Mouse (Mus musculus): ENCODE data around the gene Pxk.

The Pxk gene

DNA sequence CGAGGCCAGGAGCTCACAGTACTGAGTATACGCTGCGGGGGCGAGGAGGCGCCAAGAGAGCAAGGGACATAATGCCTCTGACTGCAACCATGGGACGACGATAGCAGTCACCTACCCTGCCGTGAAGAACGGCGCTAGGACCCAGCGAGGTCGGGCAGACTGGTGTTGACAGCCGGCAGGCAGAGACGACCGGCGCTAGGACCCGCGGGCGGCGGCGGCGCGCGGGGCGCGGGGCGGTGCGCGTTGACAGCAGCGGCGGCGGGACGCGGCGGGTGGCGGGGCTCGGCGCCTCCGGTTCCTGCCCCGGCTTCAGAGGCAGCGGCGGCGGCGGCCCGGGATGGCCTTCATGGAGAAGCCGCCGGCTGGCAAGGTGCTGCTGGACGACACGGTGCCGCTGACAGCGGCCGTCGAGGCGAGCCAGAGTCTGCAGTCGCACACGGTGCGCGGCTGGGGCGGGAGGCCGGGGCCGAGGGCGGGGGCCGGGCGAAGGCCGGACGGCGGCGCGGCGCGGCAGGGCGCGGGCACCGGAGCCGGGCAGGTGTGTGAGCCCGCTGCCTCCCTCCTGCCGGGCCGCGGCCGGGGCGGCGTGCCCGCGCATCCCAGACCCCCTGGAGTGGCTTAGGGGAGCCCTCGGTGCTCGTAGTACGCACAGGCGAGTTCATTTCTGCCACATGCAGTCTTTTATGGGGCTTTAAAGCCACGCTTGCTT lies at the start of gene Pxk:
Gene Pxk (plus strand): TSS at position 234 of the 709 bp plus-strand sequence.
- in situ Hi-C loops (cut with MseI, MboI), result loop anchor here in 1 of 2 experiments (10.0 kb wide), 1 partner anchor 57 kb away; no protein-coding TSS in a partner anchor

DNA sequence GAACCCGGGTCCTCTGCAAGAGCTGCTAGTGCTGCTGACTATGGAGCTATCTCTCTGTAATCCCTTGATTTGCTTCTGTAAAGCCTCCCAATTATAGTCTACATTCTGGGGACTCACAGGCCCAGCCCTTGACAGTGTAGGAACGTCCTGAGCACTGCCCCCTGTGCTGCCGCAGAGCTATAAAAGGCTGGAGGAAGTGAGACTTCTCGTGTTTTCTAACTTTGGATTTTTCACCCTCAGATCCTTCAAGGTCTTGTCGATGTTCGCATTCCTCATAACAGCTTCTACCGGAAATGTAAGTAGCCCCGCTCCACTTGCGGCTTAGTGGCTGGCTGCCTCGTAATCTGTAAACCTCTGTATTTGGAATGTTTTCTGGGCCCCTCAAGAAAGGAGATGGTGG lies 48.7 kb upstream of the Pxk start:
- in situ Hi-C loops (cut with MseI, MboI), result no loop called here

DNA sequence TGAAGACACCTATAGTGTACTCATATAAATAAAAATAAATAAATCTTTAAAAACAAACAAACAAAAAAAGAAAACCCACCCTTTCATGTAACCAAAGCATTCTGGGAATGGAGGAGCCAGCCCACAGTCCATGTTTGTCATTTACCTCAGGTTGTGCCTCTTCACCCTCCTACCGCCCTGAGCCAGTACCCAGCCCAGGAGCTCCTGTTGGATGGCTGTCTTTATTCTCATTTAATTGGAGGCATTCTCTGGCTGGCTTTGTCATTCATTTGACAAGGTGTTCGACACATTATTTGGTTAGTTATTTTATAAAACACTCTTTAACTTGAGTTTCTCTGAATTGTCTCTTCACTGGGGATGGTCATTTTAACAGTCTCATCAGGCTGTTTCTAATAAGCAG lies 46.1 kb upstream of the Pxk start:
- in situ Hi-C loops (cut with MseI, MboI), result no loop called here

DNA sequence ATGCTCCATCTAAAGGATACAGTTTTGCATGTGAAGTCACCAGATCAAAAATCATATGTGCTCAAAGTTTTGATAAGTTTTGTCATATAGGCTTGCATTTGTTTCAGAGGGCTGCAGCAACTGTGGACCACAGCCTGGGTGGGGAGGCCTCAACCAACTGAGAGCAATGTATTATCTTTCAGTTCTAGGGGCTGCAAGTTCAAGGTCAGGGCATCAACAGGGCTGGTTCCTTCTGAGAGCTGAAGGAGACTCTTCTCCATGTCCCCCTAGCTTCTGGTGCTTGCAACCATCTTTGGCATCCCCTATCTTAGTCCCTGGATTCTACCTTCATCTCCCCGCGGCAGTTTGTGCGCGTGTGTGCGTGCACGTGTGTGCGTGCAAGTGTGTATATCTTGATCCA lies 45.4 kb upstream of the Pxk start:
- in situ Hi-C loops (cut with MseI, MboI), result no loop called here

DNA sequence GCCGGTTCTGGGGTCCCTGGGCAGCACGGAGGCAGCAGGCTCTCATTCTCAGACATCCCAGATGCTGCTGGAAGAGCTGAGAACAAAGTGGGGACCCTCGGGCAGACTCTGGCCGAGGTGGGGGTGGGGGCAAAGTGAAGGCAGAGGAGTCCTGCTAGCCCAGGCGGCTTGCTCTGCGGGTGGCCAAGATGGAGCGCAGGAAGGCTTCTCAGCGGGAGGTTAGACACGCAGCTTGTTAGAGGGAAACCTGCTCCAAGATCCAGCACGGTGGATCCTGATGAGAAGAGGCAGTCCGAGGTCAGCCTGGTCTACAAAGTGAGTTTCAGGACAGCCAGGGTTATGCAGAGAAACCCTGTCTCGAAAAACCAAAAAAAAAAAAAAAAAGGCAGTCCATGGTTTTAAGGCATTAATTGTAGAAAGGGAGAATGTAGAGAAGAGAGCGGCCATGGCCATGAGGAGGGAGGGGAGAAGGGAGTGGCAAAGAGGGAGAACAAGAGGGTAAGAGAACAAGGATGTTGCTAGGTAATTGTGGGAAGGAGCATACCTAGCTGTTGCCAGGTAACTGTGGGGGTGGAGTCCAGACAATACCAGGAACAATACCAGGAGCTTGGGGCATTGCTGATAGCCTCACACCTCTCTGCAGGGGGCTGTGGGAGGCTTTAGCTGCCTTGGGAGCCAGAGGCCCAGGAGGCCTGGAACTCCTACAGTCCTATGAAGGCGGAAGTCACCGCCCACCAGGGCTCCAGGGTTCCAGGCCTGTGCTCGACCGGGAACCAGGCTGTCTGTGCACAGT lies 43.5 kb upstream of the Pxk start:
- in situ Hi-C loops (cut with MseI, MboI), result no loop called here

DNA sequence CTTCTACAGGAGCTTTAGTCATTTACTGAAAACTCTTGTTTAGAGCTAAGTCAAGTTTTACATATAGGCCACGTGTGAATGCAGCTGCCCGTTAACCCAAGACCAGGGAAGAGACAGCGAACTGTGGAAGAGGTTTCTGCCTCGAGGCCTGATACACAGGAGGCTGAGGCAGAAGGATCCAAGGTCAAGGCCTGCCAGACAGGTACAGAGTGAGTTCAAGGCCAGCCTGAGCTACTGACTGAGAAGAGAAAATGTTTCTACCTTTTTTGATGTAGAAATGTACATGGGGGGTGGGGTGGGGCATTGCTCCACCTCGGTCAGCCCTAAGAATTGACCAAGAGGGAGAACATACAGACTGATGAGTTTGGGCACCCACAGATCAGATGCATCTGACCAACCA lies 41.9 kb upstream of the Pxk start:
- in situ Hi-C loops (cut with MseI, MboI), result no loop called here

DNA sequence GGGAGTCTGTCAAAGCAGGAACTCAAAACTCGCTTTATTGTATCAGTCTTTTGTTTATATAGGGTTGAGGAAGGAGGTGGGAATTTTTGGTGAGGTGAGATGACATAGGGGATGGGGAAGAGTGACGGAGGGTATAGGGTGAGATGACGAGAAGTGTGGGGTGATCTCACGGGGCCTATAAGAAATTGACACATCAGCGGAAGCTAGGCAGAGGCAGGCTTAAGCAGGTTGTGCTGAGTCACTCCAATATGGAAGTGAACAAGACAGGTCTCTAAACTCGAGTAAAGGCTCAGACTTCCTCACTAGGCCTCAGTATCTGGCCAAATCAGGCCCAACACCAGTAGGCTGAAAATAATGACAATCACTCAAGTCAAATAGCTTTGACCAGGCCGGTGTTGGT lies 38.1 kb upstream of the Pxk start:
- in situ Hi-C loops (cut with MseI, MboI), result no loop called here

DNA sequence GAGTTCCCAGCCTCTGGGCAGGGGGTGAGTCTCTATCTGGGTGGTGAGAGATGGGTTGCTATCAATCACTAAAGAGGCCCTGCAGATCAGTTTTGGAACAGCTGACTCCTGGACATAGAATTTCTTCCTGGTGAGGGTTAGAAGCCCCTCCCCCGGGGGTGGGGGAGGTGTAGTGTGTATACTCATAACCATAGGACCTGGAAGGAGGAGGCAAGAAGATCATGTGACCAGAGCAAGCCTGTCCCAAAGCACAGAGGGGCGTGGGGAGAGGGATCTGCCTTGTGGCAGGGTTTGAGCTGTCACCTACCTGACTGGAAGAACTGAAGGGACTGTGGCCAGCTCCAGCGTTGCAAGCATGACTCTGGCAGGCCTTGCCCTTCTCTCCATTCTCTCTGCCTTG lies 35.9 kb upstream of the Pxk start:
- in situ Hi-C loops (cut with MseI, MboI), result no loop called here

DNA sequence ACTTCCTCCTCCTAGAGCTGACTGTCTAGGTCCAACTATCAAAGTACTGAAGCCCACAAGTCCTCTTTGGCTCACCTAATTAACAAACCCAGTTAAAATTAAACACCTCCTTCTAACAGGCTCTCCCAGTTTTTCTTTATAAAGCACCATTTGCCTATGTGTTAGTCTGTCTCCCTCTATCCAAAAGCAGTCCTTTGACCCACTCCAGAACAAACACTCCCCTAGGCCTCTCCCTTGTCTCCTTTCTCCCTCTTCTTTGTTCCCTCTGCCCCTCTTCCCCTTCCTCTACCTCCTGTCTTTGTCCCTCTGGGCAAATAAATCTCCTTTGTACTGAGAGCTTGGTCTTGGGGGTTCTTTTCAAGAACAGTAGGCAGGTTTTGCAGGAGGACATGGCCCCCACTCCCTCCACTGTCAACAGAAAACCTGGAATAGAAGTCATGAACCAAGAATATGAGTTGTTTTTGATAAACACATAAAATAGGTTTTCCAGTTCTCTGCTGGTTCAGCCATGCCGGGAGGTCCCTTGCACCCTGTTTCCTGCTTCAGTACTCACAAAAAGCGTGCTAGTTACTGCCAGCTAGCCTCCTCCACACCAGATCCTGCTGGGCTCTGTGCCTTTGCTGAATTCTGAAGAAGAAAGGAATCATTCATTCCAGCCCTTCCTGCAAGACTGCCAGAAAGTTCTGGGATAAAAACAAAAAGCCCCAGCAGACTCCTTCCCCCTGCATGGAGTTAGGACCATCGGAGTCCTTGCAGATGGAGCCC lies 35.3 kb upstream of the Pxk start:
- in situ Hi-C loops (cut with MseI, MboI), result no loop called here

DNA sequence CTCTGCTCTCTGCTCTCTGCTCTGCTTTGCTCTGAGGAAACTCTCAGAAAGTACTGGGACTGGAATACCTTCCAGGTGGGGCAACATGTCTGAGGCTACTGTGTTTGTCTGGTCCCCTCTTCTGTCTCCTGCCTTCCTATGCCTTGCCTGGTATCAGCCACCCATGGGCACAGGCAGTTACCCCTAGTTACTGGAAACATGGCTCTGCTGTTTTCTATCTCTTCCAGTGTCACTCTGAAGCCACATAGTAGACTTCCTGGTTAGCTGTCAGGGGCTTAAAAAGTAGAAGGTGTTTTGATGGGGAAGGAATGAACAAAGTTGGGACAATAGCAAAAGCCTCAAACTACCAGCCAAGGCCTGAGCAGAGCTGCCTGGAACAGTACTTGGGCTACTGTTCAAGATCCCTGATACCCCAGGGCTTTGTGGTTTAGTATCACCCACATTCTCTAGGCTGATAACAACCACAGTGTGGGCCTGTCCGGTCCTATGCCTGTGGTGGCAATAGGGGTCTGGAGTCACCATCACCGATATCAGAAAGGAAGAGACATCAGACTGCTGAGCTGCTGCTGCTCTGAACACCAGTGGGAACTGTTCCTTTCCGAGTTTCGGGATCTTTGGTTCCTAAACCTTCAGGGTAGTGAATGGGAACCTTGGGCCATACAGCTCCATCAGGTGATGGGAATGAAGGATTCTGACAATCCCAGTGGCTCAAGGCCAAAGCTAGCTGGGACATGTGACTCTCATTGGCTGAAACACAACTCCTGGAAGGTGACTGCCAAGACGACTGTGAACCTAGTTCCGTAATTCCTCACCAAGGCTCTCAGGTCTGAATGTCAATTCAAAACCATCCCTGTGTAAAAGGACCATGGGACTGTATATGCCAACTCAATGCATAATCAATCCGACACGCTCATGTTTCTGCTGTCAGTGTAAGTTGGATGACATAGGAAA lies 33.9 kb upstream of the Pxk start:
- in situ Hi-C loops (cut with MseI, MboI), result no loop called here

DNA sequence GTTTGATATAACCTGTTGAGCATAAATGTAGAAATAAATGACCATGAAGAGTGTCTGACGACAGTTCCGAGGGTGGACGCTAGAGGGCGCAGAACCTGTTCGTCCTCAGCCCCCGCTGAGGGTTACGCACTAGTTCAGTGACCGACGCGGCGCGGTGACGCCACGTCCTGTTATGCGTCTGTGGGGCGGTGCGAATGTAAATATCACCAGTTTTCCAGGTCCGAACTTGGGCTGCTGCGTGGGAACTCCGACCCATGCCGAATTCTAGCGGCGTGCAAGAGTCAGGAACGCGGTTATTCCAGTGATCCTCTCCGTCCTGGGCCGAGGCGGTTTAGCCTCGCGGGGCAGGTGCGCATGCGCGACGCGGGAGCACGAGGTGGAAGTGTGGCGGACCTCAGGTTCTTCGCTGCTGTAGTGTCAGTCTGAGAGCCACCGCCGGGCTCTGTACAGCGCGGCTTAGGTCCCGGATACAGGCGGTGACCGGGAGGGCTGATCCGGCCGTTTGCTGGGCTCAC lies 17.8 kb upstream of the Pxk start, which contains the start of gene Rpp14:
Gene Rpp14 (plus strand): TSS at position 203 of the 515 bp plus-strand sequence.
- in situ Hi-C loops (cut with MseI, MboI), result no loop called here

DNA sequence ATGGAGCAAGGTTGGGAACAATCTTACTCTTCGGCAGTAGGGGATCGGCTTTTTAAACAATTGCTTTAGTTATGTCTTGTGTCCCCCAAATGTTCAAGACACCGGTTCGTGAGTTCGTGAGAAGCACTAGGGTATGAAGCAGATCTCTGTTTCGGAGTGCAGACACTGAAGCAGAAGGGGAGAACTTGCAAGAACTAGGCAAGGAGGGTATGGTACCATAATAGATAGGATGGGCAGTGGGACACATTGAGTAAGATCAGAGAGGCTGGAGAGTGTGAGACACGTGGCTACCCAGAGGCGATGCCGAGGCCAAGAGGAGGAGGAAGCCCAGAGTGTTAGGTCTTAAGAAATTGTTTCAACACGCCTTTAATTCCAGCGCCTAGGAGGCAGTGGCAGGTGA lies 17.3 kb upstream of the Pxk start:
- in situ Hi-C loops (cut with MseI, MboI), result no loop called here

DNA sequence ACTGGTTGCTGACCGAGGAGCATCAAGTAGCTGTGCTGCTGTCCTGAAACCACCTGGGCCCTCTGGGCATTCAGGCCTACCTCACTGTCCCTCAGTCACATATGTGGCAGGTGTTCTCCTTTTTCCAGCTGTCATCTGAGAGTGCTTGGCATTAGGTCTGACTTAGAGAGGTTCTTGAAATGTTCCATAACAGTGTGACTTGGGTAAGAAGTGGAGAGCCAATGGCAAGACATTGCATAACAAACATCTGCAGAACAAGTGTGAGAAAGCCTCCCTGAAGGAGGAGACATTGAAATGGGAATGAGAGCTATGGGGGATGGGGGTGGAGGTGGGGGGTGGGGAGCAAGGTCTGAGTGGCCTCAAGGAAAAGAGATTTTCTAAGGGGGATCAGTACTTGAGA lies 15.1 kb upstream of the Pxk start:
- in situ Hi-C loops (cut with MseI, MboI), result no loop called here

DNA sequence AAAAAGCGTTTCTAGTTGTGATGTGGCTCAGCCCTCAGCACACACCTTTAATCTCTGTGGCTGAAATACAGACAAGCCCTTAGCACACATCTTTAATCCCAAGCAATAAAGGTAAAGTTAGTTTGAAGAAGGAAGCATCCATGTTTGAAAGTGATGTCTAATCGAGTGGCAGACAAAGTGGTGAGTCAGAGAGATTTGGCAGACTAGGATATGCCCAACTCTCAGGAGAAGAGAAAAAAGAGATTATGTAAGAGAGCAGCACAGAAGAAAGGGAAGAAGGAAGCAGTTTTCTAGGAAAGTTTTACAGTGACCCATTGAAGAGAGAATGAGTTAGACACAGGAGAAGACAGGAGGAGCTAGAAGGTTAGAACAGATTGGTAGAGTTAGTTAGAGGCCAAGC lies 9.0 kb upstream of the Pxk start:
- in situ Hi-C loops (cut with MseI, MboI), result no loop called here

DNA sequence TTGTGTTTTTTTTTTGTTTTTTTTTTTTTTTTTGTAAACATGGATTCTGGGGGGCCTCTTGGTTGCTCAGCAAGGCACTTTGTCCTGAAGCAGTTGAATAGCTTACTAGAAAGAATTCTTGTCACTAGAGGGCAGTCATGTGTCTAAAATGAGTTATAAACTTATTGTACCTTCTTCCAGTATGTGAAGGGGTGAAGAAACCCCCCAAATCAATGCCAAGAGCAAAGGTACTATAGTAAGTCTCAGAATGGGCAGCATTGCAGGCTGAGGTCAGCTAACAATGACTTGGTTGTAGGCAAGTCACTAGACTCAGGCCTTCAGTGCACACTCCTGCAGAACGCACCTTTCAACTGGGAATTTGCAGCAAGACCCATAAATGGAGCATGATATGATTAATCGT lies 5.4 kb upstream of the Pxk start:
- in situ Hi-C loops (cut with MseI, MboI), result loop anchor here (5.0 to 10.0 kb wide), 2 partner anchors 55 to 62 kb away; no protein-coding TSS in a partner anchor

DNA sequence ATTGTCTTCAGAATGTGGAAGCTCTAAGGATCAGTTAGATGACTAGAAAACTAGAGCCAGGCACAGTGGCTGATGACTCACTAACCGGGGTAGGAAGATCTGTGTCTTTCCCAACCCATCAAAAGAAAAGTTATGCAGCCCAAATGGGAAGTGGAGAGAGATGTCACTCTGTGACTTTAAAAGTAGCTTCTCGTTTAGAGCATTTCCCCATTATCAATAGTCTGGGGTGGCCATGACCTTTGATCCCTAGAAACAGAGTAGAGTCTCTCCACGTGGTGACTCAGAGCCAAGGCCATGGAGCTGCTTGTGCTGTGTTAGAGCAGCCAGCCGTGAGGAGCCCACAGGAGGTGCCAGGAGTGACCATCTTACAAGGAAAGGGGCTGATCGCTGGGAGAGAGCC lies 4.6 kb upstream of the Pxk start:
- in situ Hi-C loops (cut with MseI, MboI), result loop anchor here (5.0 to 10.0 kb wide), 2 partner anchors 54 to 61 kb away; no protein-coding TSS in a partner anchor

DNA sequence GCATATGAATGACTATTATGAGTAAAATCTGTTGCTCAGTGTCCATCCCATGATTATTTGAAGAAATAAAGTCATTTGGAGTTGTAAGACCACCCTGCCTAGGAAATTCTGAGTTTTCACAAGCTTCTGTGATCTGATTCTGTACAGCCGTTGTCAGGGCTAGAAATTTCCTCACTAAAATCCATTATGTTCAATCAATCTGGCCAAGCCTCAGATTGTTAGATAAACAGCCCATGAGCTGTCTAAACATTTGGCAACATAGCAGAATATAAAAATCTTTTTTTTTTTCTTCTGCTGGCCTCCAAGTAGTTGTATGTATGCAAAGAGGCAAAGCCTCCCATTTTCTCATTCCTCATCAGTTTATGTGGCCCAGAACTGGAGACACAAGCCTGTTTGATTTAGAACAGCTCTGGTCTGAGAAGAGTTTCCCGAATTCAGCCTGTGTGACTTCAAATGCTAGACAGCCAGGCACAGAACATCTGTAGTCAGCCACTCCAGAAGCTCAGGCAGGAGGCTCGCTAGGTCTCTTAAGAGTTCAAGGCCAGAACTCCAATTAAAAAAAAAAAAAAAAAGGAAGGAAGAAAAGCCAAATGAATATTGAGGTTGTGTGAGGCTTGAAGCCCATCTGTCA lies 3.0 kb upstream of the Pxk start:
- in situ Hi-C loops (cut with MseI, MboI), result loop anchor here (5.0 to 10.0 kb wide), 2 partner anchors 52 to 60 kb away; no protein-coding TSS in a partner anchor

DNA sequence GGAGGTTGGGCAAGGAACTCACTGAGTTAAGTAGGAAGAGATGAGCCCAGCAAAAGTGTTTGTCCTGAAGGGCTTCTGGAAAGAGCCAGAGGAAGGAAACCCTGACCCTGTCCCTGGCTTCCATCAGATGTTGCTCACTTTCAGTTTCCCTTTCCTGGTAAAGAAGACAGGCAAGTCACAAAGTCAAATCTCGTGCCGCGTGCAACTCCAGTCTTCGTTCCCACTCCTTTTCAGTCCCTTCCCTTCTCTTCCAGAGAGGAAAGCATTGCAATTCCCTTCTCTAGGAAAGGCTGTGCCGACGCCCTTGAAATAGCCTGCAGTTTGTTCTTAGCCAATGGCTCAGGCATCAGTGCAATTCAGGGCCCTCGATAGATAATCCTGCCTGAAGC lies 2.5 kb upstream of the Pxk start:
- in situ Hi-C loops (cut with MseI, MboI), result loop anchor here in 1 of 2 experiments (10.0 kb wide), 1 partner anchor 59 kb away; no protein-coding TSS in a partner anchor

DNA sequence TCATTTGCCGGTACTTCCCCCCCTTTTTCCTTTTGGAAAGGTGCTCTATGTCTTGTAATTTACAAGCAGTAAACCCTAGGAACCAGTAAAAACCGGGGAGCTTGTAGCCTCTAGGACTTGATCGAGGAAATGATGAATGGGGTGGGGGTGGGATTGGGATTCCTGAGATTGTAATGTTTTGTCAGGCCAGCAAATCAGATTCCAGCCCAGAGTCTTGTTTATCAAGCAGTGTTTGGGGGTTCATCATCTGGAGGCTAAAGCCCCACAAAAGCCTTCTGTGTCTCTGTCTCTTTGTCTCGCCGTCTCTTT lies 630 bp downstream of the Pxk start:
- in situ Hi-C loops (cut with MseI, MboI), result loop anchor here in 1 of 2 experiments (10.0 kb wide), 1 partner anchor 56 kb away; no protein-coding TSS in a partner anchor

DNA sequence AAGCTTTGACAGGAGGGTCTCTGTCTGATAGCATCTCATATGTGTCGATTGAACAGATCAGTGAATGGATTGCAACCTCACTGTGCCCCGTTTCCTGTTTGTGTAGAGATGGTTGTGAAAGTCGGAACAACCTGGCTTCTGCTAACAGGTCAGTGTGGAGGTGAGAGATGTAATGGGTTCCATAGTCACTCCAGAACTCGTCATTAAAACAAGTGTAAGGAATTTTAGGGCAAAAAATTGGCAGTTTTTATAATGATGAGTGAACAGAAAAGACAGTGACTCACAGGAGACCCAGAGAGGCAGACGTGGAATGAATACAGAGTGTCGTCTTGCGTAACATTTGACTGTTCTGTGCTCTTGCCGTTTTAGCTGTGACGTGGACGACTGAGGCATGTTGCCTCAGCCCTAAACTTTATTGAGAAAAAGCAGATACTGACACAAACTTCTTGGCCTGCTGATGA lies 1.6 kb downstream of the Pxk start:
- in situ Hi-C loops (cut with MseI, MboI), result loop anchor here in 1 of 2 experiments (10.0 kb wide), 1 partner anchor 55 kb away; no protein-coding TSS in a partner anchor

Measured in mouse trophoblast stem cell (cell line).